8 mouse cellular contexts compared by ENCODE assay signal in genomic region chr13:59889468-59890117, GRCm38 (mm10).
DNase-seq lines count a peak whose midpoint lies in the region; ATAC-seq and TF ChIP-seq lines count a peak whose summit lies in the region.

No protein-coding gene starts in this region.

- no peak for TF ChIP-seq POLR2A in MEL (IDR thresholded peaks at IDR 0.05; ENCODE audit: control insufficient read depth in 1 of 2, insufficient read depth in 1 of 2, low read depth in 1 of 2, low read length in 2 of 2, poor library complexity in 1 of 2)

- H3K9ac ChIP-seq in MEL (ENCODE audit: control insufficient read depth, low read depth, low read length, poor library complexity, severe bottlenecking), result no peak overlapping the region
- no peak overlapping the region for H3K9ac ChIP-seq in forebrain, embryonic 14.5 days (ENCODE audit: low read length)
- no peak overlapping the region for H3K9ac ChIP-seq in hindbrain, embryonic 13.5 days
- no peak overlapping the region for H3K9ac ChIP-seq in stomach, embryonic 14.5 days (replicated peaks; ENCODE audit: low read depth, low read length)

- DNase-seq in MEL (ENCODE audit: low read depth, low spot score), result peak; percentile 69
- peak; percentile 47 for DNase-seq in adrenal gland, adult 8-10 months
- DNase-seq in forebrain, embryonic 14.5 days (ENCODE audit: low spot score), result peak; percentile 90
- DNase-seq in left cerebral cortex, adult 18-20 months (ENCODE audit: low spot score in 2 of 2), result peak; percentile 35 to 44
- DNase-seq in mesoderm, embryonic 11.5 days (ENCODE audit: low read depth, low spot score), result peak; percentile 84
- no peak for DNase-seq in natural killer cell, adult 2 months (ENCODE audit: low spot score in 2 of 2)

- TF ChIP-seq CTCF in MEL (IDR thresholded peaks at IDR 0.05 in 2 of 3, conservative IDR thresholded peaks at IDR 0.05 in 1 of 3; ENCODE audit: control insufficient read depth in 1 of 3, insufficient read depth in 1 of 3, low read depth in 2 of 3, low read length in 3 of 3, poor library complexity in 1 of 3, severe bottlenecking in 1 of 3), result peak; percentile 28 to 74 (median 32); a peak in 5 of 6 replicates

- no peaks in the 10 kb centered on the region for H3K9me3 ChIP-seq in MEL (replicated peaks; ENCODE audit: insufficient read depth, low read length)
- H3K9me3 ChIP-seq in forebrain, embryonic 14.5 days (replicated peaks; ENCODE audit: control insufficient read depth, low read length), result no peaks in the 10 kb centered on the region; the same call in 1 of the 2 replicates
- H3K9me3 ChIP-seq in hindbrain, embryonic 13.5 days, result peaks cover 6% of the 10 kb centered on the region; the same call in 1 of the 2 replicates
- no peaks in the 10 kb centered on the region for H3K9me3 ChIP-seq in stomach, embryonic 14.5 days (ENCODE audit: control insufficient read depth, low read depth, low read length)

- no peaks in the 10 kb centered on the region for H3K79me2 ChIP-seq in MEL (ENCODE audit: control insufficient read depth, insufficient read depth, low read length, poor library complexity)

- no peak overlapping the region for H3K27ac ChIP-seq in MEL (ENCODE audit: control insufficient read depth, low read depth, low read length)
- no peak overlapping the region for H3K27ac ChIP-seq in forebrain, embryonic 14.5 days (ENCODE audit: low read depth, low read length)
- peak overlapping the region; percentile 4; the same call in 1 of the 2 replicates for H3K27ac ChIP-seq in hindbrain, embryonic 13.5 days
- H3K27ac ChIP-seq in stomach, embryonic 14.5 days (ENCODE audit: low read length), result no peak overlapping the region

- no peak overlapping the region for H3K4me3 ChIP-seq in MEL (ENCODE audit: control insufficient read depth in 1 of 2, insufficient read depth in 1 of 2, low read depth in 2 of 2, low read length in 2 of 2)
- H3K4me3 ChIP-seq in forebrain, embryonic 14.5 days (ENCODE audit: low read depth, low read length), result no peak overlapping the region
- H3K4me3 ChIP-seq in hindbrain, embryonic 13.5 days, result no peak overlapping the region
- H3K4me3 ChIP-seq in stomach, embryonic 14.5 days (ENCODE audit: low read depth, low read length), result no peak overlapping the region

- peak; percentile 82 for TF ChIP-seq RAD21 in MEL (IDR thresholded peaks at IDR 0.05; ENCODE audit: low read depth, low read length)

- TF ChIP-seq EP300 in MEL (IDR thresholded peaks at IDR 0.05; ENCODE audit: low read depth in 1 of 2, low read length in 2 of 2), result no peak; a peak in 1 of 4 replicates

- H3K4me1 ChIP-seq in MEL (ENCODE audit: control insufficient read depth in 1 of 2, insufficient read depth in 2 of 2, low read length in 2 of 2), result peaks cover 9 to 19% of the 10 kb centered on the region in 2 experiments
- peaks cover 3% of the 10 kb centered on the region; the same call in 1 of the 2 replicates for H3K4me1 ChIP-seq in forebrain, embryonic 14.5 days (ENCODE audit: control insufficient read depth, insufficient read depth, low read length)
- peaks cover 19% of the 10 kb centered on the region for H3K4me1 ChIP-seq in hindbrain, embryonic 13.5 days (replicated peaks)
- H3K4me1 ChIP-seq in stomach, embryonic 14.5 days (ENCODE audit: control insufficient read depth, insufficient read depth, low read length), result no peaks in the 10 kb centered on the region

- H3K36me3 ChIP-seq in MEL (ENCODE audit: control insufficient read depth in 1 of 2, insufficient read depth in 2 of 2, low read length in 2 of 2), result peaks cover 0 to 10% of the 10 kb centered on the region in 2 experiments; a peak in 2 of 4 replicates
- no peaks in the 10 kb centered on the region for H3K36me3 ChIP-seq in forebrain, embryonic 14.5 days (ENCODE audit: control insufficient read depth, insufficient read depth, low read length)
- H3K36me3 ChIP-seq in hindbrain, embryonic 13.5 days, result no peaks in the 10 kb centered on the region
- no peaks in the 10 kb centered on the region for H3K36me3 ChIP-seq in stomach, embryonic 14.5 days (ENCODE audit: control insufficient read depth, insufficient read depth, low read length)

- WGBS in forebrain, embryonic 14.5 days, result 15% methylated on average over 10 of the region's 10 CpGs
- 19% methylated on average over 10 of the region's 10 CpGs for WGBS in hindbrain, embryonic 13.5 days
- 22% methylated on average over 10 of the region's 10 CpGs for WGBS in stomach, embryonic 14.5 days

- peak; percentile 72 for ATAC-seq in forebrain, embryonic 14.5 days
- ATAC-seq in hindbrain, embryonic 13.5 days (ENCODE audit: low FRiP score), result peak; percentile 67
- 0 out of 2 replicates have a peak, but pooled peaks have one; percentile 65 for ATAC-seq in stomach, embryonic 14.5 days (ENCODE audit: insufficient number of reproducible peaks, insufficient read depth, low FRiP score, low read depth)

- H3K27me3 ChIP-seq in MEL (ENCODE audit: control insufficient read depth in 1 of 2, insufficient read depth in 2 of 2, low read length in 2 of 2), result no peaks in the 10 kb centered on the region
- H3K27me3 ChIP-seq in forebrain, embryonic 14.5 days (replicated peaks; ENCODE audit: control insufficient read depth, insufficient read depth, low read length), result no peaks in the 10 kb centered on the region
- H3K27me3 ChIP-seq in hindbrain, embryonic 13.5 days, result no peaks in the 10 kb centered on the region
- H3K27me3 ChIP-seq in stomach, embryonic 14.5 days (ENCODE audit: control insufficient read depth, insufficient read depth, low read length), result no peaks in the 10 kb centered on the region

- no peak overlapping the region for H3K4me2 ChIP-seq in forebrain, embryonic 14.5 days (ENCODE audit: low read length)
- H3K4me2 ChIP-seq in hindbrain, embryonic 13.5 days, result no peak overlapping the region
- H3K4me2 ChIP-seq in stomach, embryonic 14.5 days (replicated peaks; ENCODE audit: low read depth, low read length), result no peak overlapping the region

TF ChIP-seq in MEL, 35 proteins besides CTCF, POLR2A, EP300 and RAD21:
- TF ChIP-seq CHD1 (IDR thresholded peaks at IDR 0.05; ENCODE audit: low read depth, low read length) (no peak), ZKSCAN1 (IDR thresholded peaks at IDR 0.05; ENCODE audit: low read depth, low read length) (no peak), MXI1 (IDR thresholded peaks at IDR 0.05; ENCODE audit: low read depth, low read length) (no peak), ETS1 (IDR thresholded peaks at IDR 0.05; ENCODE audit: low read depth, low read length) (no peak), TBP (IDR thresholded peaks at IDR 0.05; ENCODE audit: low read depth, low read length) (0 out of 2 replicates have a peak, but pooled peaks have one; percentile 24), CHD2 (IDR thresholded peaks at IDR 0.05; ENCODE audit: low read length) (no peak), RCOR1 (IDR thresholded peaks at IDR 0.05; ENCODE audit: low read depth, low read length) (no peak), SMC3 (IDR thresholded peaks at IDR 0.05; ENCODE audit: low read depth, low read length) (peak; percentile 71), ZC3H11A (IDR thresholded peaks at IDR 0.05; ENCODE audit: low read depth, low read length) (peak; percentile 53), SIN3A (IDR thresholded peaks at IDR 0.05; ENCODE audit: low read length) (0 out of 2 replicates have a peak, but pooled peaks have one; percentile 24), GATA1 (IDR thresholded peaks at IDR 0.05; ENCODE audit: low read depth, low read length) (peak; percentile 31; the same call in 1 of the 2 replicates), KAT2A (conservative IDR thresholded peaks at IDR 0.05; ENCODE audit: low read depth, low read length) (no peak), ZNF384 (IDR thresholded peaks at IDR 0.05; ENCODE audit: low read depth, low read length) (peak; percentile 91), POLR2AphosphoS5 (IDR thresholded peaks at IDR 0.05; ENCODE audit: borderline replicate concordance, low read depth, low read length) (no peak), MEF2A (IDR thresholded peaks at IDR 0.05; ENCODE audit: extremely low read depth, insufficient replicate concordance, low read depth, low read length, poor library complexity, severe bottlenecking) (no peak), GABPA (IDR thresholded peaks at IDR 0.05; ENCODE audit: low read depth, low read length) (no peak), JUND (IDR thresholded peaks at IDR 0.05; ENCODE audit: low read depth, low read length) (no peak), TCF12 (IDR thresholded peaks at IDR 0.05; ENCODE audit: low read depth, low read length) (no peak)

Comparison
In these comparisons a context has a peak if more than half of its experiments do, and no peak if none do; other contexts are left out.
1. DNase-seq: peak in MEL (single experiment), adrenal gland, adult 8-10 months (single experiment), forebrain, embryonic 14.5 days (single experiment), left cerebral cortex, adult 18-20 months (2 of 2) and mesoderm, embryonic 11.5 days (single experiment); none in natural killer cell, adult 2 months (0 of 2).
2. Peak in every context shown above with its lines, with median percentiles within 50 percentile points of each other: ATAC-seq.